Mouse (Mus musculus) spleen, postnatal 36 days (tissue): ENCODE measurements around the gene Olfr1386.
"Not testable (repeated sequence)": the region's sequence is repeated elsewhere in the genome, so short reads cannot be mapped to it uniquely, and the experiment has no call there.

Source experiments
- DNase-seq, 2 experiments: peaks; one replicate each; pipeline ENCODE4 v3.0.0; 2022; ENCODE audit warnings: low spot score in 2 of 2, mixed read lengths in 1 of 2

Olfr1386 gene

GRCm38 (mm10) chr11:49464746-49465145, at the start of gene Olfr1386:
Olfr1386 (plus strand) TSS chr11:49465046.
- not testable (repeated sequence) for DNase-seq

- DNase-seq, result no peak
Observed at GRCm38 (mm10) chr11:49422767-49423166, 42.1 kb upstream of the Olfr1386 start, which contains the start of gene Olfr1389. Olfr1389 (plus strand) TSS chr11:49423067.

GRCm38 (mm10) chr11:49425257-49425927, 39.5 kb upstream of the Olfr1386 start:
- no peak for DNase-seq

- no peak for DNase-seq
Observed at GRCm38 (mm10) chr11:49429641-49430040, 35.2 kb upstream of the Olfr1386 start.

GRCm38 (mm10) chr11:49436411-49436810, 28.4 kb upstream of the Olfr1386 start, which contains the start of gene Olfr1388:
Olfr1388 (plus strand) TSS chr11:49436624.
- no peak for DNase-seq

GRCm38 (mm10) chr11:49455043-49455442, 9.8 kb upstream of the Olfr1386 start, which contains the start of gene Olfr1387:
Olfr1387 (plus strand) TSS chr11:49455343.
- no peak for DNase-seq

- DNase-seq, result no peak
Observed at GRCm38 (mm10) chr11:49485973-49486372, 21.1 kb downstream of the Olfr1386 start.

- not testable (repeated sequence) for DNase-seq
Observed at GRCm38 (mm10) chr11:49488770-49489169, 23.9 kb downstream of the Olfr1386 start, which contains the start of gene Olfr1385. Olfr1385 (plus strand) TSS chr11:49489070.

- no peak for DNase-seq
Observed at GRCm38 (mm10) chr11:49518086-49518485, 53.2 kb downstream of the Olfr1386 start.

GRCm38 (mm10) chr11:49519348-49519747, 54.5 kb downstream of the Olfr1386 start, which contains the start of gene Olfr1383:
Olfr1383 (plus strand) TSS chr11:49519648.
- no peak for DNase-seq
